Mouse (Mus musculus) forebrain, embryonic 15.5 days (tissue): ENCODE data around the gene H2-Q1. TPM values are rescaled to one million over a fixed set of nuclear protein-coding genes. Genes with fewer than 3 reads are reported as not detected.
"Not testable (repeated sequence)": the region's sequence is repeated elsewhere in the genome, so short reads cannot be mapped to it uniquely, and the experiment has no call there.

Experiments used
- ATAC-seq: fragments of 200-750 bp; cut with Nextera tagmentation; replicated peaks from 2 replicates; pipeline ENCODE4 v1.8.0; 2017; ENCODE audit warnings: mild to moderate bottlenecking, moderate TSS enrichment, moderate library complexity
- H3K27ac ChIP-seq: fragments of 300-500 bp; sonication (generic); replicated peaks from 2 replicates; pipeline ENCODE4 v1.5.1; 2015; ENCODE audit warnings: mild to moderate bottlenecking, inconsistent platforms
- H3K27me3 ChIP-seq: fragments of 300-500 bp; sonication (generic); 2 replicates; pipeline ENCODE4 v1.6.1; 2015; ENCODE audit warnings: inconsistent platforms
- H3K36me3 ChIP-seq: fragments of 300-500 bp; sonication (generic); 2 replicates; pipeline ENCODE4 v1.6.1; 2015; ENCODE audit warnings: mild to moderate bottlenecking, inconsistent platforms
- H3K4me1 ChIP-seq: fragments of 300-500 bp; sonication (generic); 2 replicates; pipeline ENCODE4 v1.6.1; 2015; ENCODE audit warnings: inconsistent platforms
- H3K4me2 ChIP-seq: fragments of 300-500 bp; sonication (generic); replicated peaks from 2 replicates; pipeline ENCODE4 v1.6.1; 2015; ENCODE audit warnings: mild to moderate bottlenecking, inconsistent platforms
- H3K4me3 ChIP-seq: fragments of 300-500 bp; sonication (generic); 2 replicates; pipeline ENCODE4 v1.5.1; 2015; ENCODE audit warnings: mild to moderate bottlenecking, inconsistent platforms
- H3K9ac ChIP-seq: fragments of 300-500 bp; sonication (generic); replicated peaks from 2 replicates; pipeline ENCODE4 v1.6.1; 2015; ENCODE audit warnings: mild to moderate bottlenecking, inconsistent platforms
- H3K9me3 ChIP-seq: fragments of 300-500 bp; sonication (generic); 2 replicates; pipeline ENCODE4 v1.6.1; 2016; ENCODE audit warnings: inconsistent platforms
- WGBS: fragments of 180-500 bp; shearing (Covaris S2); methylation state at CpG from one replicate; pipeline ENCODE4 v1.1.7; 2015; ENCODE audit warnings: mixed read lengths; 5-methylcytosine and 5-hydroxymethylcytosine counted together
- polyA plus RNA-seq: library from polyadenylated mRNA; unstranded; fragments of >200 nt; fragmentation: Nextera tagmentation; extraction: Ambion mirVana; gene quantifications from 2 replicates; pipeline ENCODE4 v1.2.1, GENCODE M21; 2015

H2-Q1 gene
- polyA plus RNA-seq, 1 experiment from 2014 or later = 0.32 TPM

DNA sequence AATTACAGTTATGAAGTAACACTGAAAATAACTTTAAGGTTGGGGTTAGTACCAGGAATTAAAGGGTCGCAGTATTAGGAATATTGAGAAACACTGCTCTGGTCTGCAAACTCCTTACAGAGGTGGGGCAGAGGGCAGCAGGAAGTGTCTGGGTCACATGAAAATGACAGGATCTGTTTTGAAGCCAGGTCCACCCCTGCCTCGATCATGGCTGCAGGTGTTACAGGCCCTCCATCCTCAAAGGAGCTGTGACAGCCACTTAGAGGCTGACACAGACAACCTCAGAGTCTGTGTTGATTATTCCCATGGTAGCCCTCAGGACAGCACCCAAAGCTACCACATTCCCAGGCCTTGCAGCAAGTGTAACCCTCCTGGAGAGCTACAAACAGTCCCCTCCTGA lies 16.9 kb upstream of the H2-Q1 start:
- ATAC-seq = no peak
- no peaks in the 10 kb centered on the region for H3K4me1 ChIP-seq
- 88% methylated on average over 2 of the region's 2 CpGs for WGBS
- H3K36me3 ChIP-seq = no peaks in the 10 kb centered on the region
- H3K9me3 ChIP-seq = no peaks in the 10 kb centered on the region
- H3K27ac ChIP-seq = no peak overlapping the region
- H3K9ac ChIP-seq = no peak overlapping the region
- 0 out of 2 replicates have a peak, but pooled peaks cover under 1% of the 10 kb centered on the region for H3K27me3 ChIP-seq
- H3K4me2 ChIP-seq = no peak overlapping the region
- no peak overlapping the region for H3K4me3 ChIP-seq

DNA sequence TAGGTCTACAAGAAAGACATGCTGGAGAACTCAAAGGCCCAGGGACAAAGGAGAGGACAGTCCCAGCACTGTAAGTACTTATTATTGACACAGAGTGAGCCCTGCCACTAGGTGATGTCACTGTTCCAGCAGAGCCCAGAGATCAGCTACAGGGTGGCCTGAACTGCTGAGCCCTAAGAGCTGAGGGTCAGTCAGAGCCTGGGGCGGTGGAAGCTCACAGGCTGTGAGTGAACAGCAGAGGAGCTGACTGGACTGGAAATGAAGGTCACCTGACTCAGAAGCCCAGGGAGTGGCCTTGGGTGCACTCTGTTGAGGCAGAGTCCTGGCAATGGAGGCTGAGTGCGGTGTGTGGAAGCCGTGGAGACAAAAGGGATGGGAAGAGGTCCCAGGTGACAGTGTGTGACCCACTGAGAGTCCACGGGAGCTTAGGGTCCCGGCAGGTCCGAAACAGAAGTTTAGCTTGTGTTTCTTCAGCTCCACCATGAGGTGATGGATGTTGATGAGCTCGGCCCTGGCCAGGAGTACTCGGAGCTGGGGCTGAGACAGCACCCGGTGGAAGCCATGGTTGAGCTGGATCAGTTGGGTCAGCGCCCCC lies 16.4 kb upstream of the H2-Q1 start:
- no peak overlapping the region for H3K4me2 ChIP-seq
- no peaks in the 10 kb centered on the region for H3K36me3 ChIP-seq
- no peaks in the 10 kb centered on the region for H3K9me3 ChIP-seq
- H3K9ac ChIP-seq = no peak overlapping the region
- H3K4me1 ChIP-seq = no peaks in the 10 kb centered on the region
- no peak overlapping the region for H3K27ac ChIP-seq
- WGBS = 88% methylated on average over 10 of the region's 10 CpGs
- H3K4me3 ChIP-seq = no peak overlapping the region
- ATAC-seq = no peak
- H3K27me3 ChIP-seq = 0 out of 2 replicates have a peak, but pooled peaks cover 4% of the 10 kb centered on the region

DNA sequence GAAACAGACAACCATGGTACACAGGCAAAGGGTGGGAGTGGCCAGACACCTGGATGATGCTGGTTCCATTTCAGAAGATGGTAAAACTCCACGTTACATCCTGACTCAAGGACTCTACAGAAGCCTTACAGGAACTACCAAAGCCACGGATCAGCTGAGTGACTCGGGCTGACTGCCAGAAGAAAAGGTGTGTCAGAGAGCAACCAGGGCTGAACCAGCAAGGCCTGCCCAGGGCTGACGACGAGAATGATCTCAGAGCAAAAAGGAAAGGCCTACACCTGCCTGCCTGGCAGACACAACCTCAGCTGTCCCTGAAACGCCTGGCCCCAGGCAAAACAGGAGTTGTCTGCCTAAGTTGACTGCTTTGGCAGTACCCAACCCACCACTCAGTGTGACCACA lies 15.7 kb upstream of the H2-Q1 start:
- Histone ChIP-seq H3K27ac (no peak overlapping the region), H3K9me3 (no peaks in the 10 kb centered on the region), H3K4me1 (no peaks in the 10 kb centered on the region), H3K36me3 (no peaks in the 10 kb centered on the region), H3K4me2 (no peak overlapping the region), H3K4me3 (no peak overlapping the region), H3K9ac (no peak overlapping the region), H3K27me3 (0 out of 2 replicates have a peak, but pooled peaks cover 4% of the 10 kb centered on the region)
- WGBS = 71% methylated on average over 6 of the region's 6 CpGs
- ATAC-seq = no peak

DNA sequence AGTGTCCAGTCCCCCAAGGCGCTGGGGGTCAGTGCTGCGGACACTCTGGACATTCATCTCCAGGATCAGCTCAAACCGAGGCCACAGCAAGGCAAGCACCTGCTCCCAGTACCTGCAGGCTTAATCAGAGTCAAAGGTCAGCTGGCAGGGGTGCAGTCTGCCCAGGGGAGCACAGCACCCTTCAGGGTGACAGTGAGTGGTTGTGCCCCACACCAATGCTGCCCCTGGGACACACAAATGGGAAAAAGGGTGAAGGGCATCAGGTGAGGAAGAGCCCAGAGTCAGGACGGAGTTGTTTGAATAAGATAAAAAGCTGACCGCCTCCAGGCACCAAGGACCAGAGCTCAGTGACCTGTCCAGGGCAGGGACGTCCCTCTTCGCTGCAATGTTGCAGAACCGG lies 15.3 kb upstream of the H2-Q1 start:
- H3K9ac ChIP-seq, H3K27me3 ChIP-seq, H3K36me3 ChIP-seq, ATAC-seq, H3K9me3 ChIP-seq, H3K27ac ChIP-seq, H3K4me1 ChIP-seq, H3K4me2 ChIP-seq, H3K4me3 ChIP-seq: not testable (repeated sequence)
- 86% methylated on average over 8 of the region's 8 CpGs for WGBS

DNA sequence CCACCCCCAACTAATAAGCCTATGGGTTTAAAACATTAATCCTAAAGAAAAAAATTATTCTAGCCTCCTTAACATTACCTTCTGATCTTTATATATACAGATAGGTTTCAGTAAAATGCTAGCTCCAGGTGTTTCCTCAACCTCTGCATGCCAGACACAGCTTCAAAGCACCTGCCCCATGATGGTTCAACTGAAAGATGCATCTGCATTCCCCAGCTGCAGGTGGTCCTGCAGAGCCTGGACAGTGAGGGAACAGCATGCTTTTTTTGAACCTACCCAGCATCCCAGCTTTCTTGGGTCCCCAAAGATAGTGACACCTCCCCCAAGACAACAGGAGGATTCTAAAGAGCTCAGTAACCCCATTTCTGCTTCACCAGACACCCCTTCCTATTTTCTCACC lies 1.5 kb upstream of the H2-Q1 start:
- Histone ChIP-seq H3K4me3 (no peak overlapping the region), H3K4me1 (peaks cover 7% of the 10 kb centered on the region; the same call in 1 of the 2 replicates), H3K9ac (no peak overlapping the region), H3K9me3 (no peaks in the 10 kb centered on the region), H3K27me3 (peaks cover 27% of the 10 kb centered on the region), H3K36me3 (no peaks in the 10 kb centered on the region), H3K4me2 (no peak overlapping the region), H3K27ac (no peak overlapping the region)
- no peak for ATAC-seq

DNA sequence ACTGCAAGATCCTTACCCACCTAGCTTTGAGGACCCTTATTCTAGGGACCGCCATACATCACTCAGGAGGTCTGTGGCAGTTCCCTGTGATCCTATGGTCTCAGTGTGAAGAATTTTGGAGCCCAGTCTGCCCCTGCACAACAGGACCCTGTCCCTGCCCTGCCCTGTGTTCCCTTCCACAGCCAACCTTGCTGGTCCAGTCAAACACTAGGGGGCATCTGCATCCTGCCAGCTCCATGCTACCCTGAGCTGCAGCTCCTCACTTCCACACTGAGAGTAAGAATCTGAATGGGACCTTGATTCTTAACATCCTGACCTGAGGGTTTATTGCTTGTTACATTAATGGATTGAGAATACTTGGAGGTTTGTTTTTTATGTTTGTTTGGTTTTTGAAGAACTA lies 4.9 kb downstream of the H2-Q1 start:
- H3K9ac ChIP-seq, H3K4me2 ChIP-seq, ATAC-seq, H3K27ac ChIP-seq, H3K4me1 ChIP-seq, H3K9me3 ChIP-seq, H3K36me3 ChIP-seq, H3K4me3 ChIP-seq: not testable (repeated sequence)
- H3K27me3 ChIP-seq = peaks cover 13% of the 10 kb centered on the region
- WGBS = 45% methylated on average over 1 of the region's 1 CpGs

DNA sequence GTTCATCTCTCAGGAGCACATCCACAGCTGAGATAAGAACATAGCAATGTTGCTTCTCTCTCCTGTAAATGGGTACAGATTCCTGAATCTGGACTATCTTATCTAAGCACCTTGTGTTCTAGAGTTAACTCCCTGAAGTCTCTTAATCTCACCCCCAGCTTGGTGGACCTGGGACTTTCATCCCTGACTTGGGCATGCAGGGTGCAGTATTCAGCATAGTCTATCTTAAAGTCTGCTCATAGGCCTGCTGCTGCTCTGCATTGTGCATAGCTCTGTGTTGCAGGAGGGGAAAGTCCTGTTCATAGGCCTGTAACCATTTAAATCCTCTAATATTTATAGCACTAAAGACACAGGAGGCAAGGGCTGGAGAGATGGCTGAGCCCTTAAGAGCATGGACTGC lies 5.8 kb downstream of the H2-Q1 start:
- not testable (repeated sequence) for H3K36me3 ChIP-seq, H3K4me1 ChIP-seq, H3K4me2 ChIP-seq, H3K9ac ChIP-seq, ATAC-seq, H3K4me3 ChIP-seq, H3K27me3 ChIP-seq, H3K27ac ChIP-seq, H3K9me3 ChIP-seq

DNA sequence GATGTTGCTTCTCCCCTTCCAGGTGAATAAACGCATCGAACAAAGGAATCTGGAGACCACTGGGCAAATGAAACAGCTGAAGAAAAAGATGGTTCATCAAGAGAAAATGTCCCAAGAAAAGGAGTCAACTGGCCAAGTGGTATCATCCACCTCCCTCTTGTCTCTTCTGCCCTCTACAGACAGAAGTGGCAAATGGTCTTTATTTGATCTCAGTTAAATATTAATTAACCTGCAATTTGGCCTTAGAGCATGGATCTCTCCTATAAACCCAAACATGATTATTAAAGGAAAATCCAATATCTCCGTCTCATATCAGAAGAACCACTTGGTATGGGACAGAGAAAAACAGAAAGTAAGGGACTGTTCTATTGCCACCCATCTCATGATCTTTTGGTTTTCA lies 9.5 kb downstream of the H2-Q1 start:
- H3K4me3 ChIP-seq, H3K9ac ChIP-seq, ATAC-seq, H3K36me3 ChIP-seq, H3K9me3 ChIP-seq, H3K4me2 ChIP-seq, H3K27me3 ChIP-seq, H3K4me1 ChIP-seq, H3K27ac ChIP-seq: not testable (repeated sequence)
- 58% methylated on average over 3 of the region's 3 CpGs for WGBS

DNA sequence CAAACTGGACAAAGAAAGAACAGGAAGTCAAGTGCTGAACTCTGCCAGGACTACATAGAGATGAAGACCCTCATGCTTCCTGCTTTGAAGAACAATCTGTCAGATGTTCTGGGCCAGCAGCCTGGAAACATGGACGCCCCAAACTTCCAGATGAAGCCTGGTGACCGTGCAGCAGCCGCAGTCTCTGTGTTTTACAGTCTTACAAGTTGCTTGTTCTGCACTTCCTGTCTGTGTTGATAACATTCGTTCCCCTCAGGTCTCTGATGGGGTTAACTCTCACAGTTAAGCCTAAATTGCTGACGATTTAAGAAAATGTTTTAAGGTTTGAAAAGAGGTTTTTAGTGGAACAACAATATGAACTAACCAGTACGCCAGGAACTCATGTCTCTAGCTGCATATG lies 11.3 kb downstream of the H2-Q1 start:
- H3K4me3 ChIP-seq, ATAC-seq: not testable (repeated sequence)
- WGBS = 78% methylated on average over 6 of the region's 6 CpGs

DNA sequence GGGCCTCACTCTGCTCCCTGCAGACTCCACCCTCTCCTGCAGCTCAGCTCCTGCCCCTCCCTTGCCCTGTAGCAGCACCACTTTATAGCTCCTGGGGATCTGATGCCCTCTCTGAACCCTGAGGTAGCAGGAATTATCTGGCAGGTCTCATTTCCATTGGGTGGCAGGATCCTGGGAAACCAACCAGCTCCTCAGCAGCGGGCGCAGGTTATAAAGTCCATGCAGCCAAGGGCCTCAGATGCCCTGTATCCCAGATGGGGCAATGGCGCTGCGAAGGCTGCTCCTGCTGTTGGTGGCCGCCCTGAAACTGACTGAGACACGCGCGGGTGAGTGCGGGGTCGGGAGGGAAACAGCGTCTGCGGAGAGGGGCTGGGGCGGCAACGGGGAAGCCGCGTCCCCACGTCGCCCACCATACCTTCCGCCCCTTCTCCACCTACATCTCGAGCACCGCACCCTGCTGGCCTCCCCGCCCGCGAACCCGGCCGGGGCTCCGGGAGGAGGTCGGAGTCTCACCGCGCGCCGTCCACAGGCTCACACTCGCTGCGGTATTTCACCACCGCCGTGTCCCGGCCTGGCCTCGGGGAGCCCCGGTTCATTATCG lies 22.0 kb downstream of the H2-Q1 start, which contains the start of gene H2-Q2:
Gene H2-Q2, plus strand, starts transcription at position 172 of the 601 bp plus-strand sequence.
- 1% methylated on average over 39 of the region's 40 CpGs for WGBS
- peaks cover 12% of the 10 kb centered on the region for H3K4me1 ChIP-seq
- no peaks in the 10 kb centered on the region for H3K9me3 ChIP-seq
- no peak within 1 kb of the TSS for H3K27ac ChIP-seq
- peak within 1 kb of the TSS; percentile 43 for H3K4me3 ChIP-seq
- H3K27me3 ChIP-seq = peaks cover 50% of the 10 kb centered on the region
- peak within 1 kb of the TSS; percentile 40 for H3K9ac ChIP-seq
- H3K36me3 ChIP-seq = no peaks in the 10 kb centered on the region
- ATAC-seq = no peak
- H3K4me2 ChIP-seq = peak within 1 kb of the TSS; percentile 84

More for the DNA sequence above, 11.3 kb downstream of the H2-Q1 start:
- not testable (repeated sequence) for H3K27ac ChIP-seq, H3K4me2 ChIP-seq, H3K36me3 ChIP-seq, H3K27me3 ChIP-seq, H3K4me1 ChIP-seq, H3K9me3 ChIP-seq, H3K9ac ChIP-seq

DNA sequence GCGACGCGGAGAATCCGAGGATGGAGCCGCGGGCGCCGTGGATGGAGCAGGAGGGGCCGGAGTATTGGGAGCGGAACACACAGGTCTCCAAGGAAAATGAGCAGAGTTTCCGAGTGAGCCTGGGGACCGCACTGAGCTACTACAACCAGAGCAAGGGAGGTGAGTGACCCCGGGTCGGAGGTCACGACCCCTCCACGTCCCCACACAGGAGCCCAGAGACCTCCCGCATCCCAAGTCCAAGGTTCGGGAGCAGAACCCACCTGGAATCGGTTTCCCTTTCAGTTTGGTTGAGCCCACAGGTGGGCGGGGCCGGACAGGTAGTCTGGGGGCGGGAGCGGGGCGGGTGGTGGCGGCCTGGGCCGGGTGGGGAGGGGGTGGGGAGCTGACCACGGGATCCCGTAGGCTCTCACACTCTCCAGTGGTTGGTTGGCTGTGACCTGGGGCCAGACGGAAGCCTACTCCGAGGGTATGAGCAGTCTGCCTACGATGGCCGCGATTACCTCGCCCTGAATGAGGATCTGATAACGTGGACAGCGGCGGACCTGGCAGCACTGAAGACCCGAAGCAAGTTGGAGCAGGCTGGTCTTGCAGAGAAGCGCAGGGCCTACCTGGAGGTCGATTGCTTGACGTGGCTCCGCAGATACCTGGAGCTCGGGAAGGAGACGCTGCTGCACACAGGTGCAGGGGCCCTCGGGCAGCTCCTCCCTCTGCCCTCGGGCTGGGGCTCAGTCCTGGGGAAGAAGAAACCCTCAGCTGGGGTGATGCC lies 22.7 kb downstream of the H2-Q1 start:
- H3K4me3 ChIP-seq = peak overlapping the region; percentile 43
- peak overlapping the region; percentile 40 for H3K9ac ChIP-seq
- no peak overlapping the region for H3K27ac ChIP-seq
- H3K4me1 ChIP-seq = peaks cover 12% of the 10 kb centered on the region
- peak overlapping the region; percentile 84 for H3K4me2 ChIP-seq
- ATAC-seq = no peak
- WGBS = 2% methylated on average over 46 of the region's 46 CpGs
- no peaks in the 10 kb centered on the region for H3K36me3 ChIP-seq
- no peaks in the 10 kb centered on the region for H3K9me3 ChIP-seq
- H3K27me3 ChIP-seq = peaks cover 46% of the 10 kb centered on the region

DNA sequence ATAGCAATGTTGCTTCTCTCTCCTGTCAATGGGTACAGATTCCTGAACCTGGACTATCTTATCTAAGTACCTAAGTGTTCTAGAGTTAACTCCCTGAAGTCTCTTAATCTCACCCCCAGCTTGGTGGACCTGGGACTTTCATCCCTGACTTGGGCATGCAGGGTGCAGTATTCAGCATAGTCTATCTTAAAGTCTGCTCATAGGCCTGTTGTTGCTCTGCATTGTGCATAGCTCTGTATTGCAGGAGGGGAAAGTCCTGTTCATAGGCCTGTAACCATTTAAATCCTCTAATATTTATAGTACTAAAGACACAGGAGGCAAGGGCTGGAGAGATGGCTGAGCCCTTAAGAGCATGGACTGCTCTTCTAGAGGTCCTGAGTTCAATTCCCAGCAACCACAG lies 27.5 kb downstream of the H2-Q1 start:
- ATAC-seq = not testable (repeated sequence)

More for the DNA sequence above, 27.5 kb downstream of the H2-Q1 start:
- H3K9me3 ChIP-seq, H3K4me1 ChIP-seq, H3K27ac ChIP-seq, H3K4me3 ChIP-seq, H3K36me3 ChIP-seq, H3K9ac ChIP-seq, H3K4me2 ChIP-seq: not testable (repeated sequence)
- H3K27me3 ChIP-seq = peaks cover 17% of the 10 kb centered on the region
